Mouse (Mus musculus) embryonic facial prominence, embryonic 13.5 days (tissue): Measurements from ENCODE around the gene 9130019O22Rik. TPM values are rescaled to one million over a fixed set of nuclear protein-coding genes. Genes with fewer than 3 reads are reported as not detected.
"Not testable (repeated sequence)": the region's sequence is repeated elsewhere in the genome, so short reads cannot be mapped to it uniquely, and the experiment has no call there.

Experiments used
- ATAC-seq: fragments of 200-750 bp; cut with Nextera tagmentation; 2 replicates; pipeline ENCODE4 v1.8.0; 2017; ENCODE audit warnings: low read depth; ENCODE audit not compliant: insufficient number of reproducible peaks, insufficient read depth, low FRiP score, low TSS enrichment
- H3K27ac ChIP-seq: fragments of 300-500 bp; sonication (generic); 2 replicates; pipeline ENCODE4 v1.5.1; 2015; ENCODE audit warnings: moderate library complexity, mild to moderate bottlenecking, inconsistent platforms
- H3K27me3 ChIP-seq: fragments of 300-500 bp; sonication (generic); 2 replicates; pipeline ENCODE4 v1.6.1; 2015; ENCODE audit warnings: mild to moderate bottlenecking, inconsistent platforms
- H3K36me3 ChIP-seq: fragments of 300-500 bp; sonication (generic); 2 replicates; pipeline ENCODE4 v1.6.1; 2015; ENCODE audit warnings: mild to moderate bottlenecking, inconsistent platforms
- H3K4me1 ChIP-seq: fragments of 300-500 bp; sonication (generic); 2 replicates; pipeline ENCODE4 v1.6.1; 2015; ENCODE audit warnings: inconsistent platforms
- H3K4me2 ChIP-seq: fragments of 300-500 bp; sonication (generic); 2 replicates; pipeline ENCODE4 v1.6.1; 2015; ENCODE audit warnings: moderate library complexity, mild to moderate bottlenecking, inconsistent platforms
- H3K4me3 ChIP-seq: fragments of 300-500 bp; sonication (generic); 2 replicates; pipeline ENCODE4 v1.5.1; 2015; ENCODE audit warnings: mild to moderate bottlenecking, inconsistent platforms
- H3K9ac ChIP-seq: fragments of 300-500 bp; sonication (generic); 2 replicates; pipeline ENCODE4 v1.6.1; 2015; ENCODE audit warnings: mild to moderate bottlenecking, inconsistent platforms
- H3K9me3 ChIP-seq: fragments of 300-500 bp; sonication (generic); 2 replicates; pipeline ENCODE4 v1.6.1; 2016; ENCODE audit warnings: inconsistent platforms
- WGBS: fragments of 180-500 bp; shearing (Covaris S2); methylation state at CpG from one replicate; pipeline ENCODE4 v1.1.7; 2015; ENCODE audit warnings: mixed read lengths; 5-methylcytosine and 5-hydroxymethylcytosine counted together
- polyA plus RNA-seq: library from polyadenylated mRNA; unstranded; fragments of >200 nt; fragmentation: Nextera tagmentation; extraction: Ambion mirVana; gene quantifications from 2 replicates; pipeline ENCODE4 v1.2.1, GENCODE M21; 2015

9130019O22Rik gene
- polyA plus RNA-seq, 1 experiment from 2014 or later: 5.6 TPM

- no peak overlapping the region for H3K4me2 ChIP-seq
- no peak for ATAC-seq
- H3K36me3 ChIP-seq: peaks cover 8% of the 10 kb centered on the region
- WGBS: 47% methylated on average over 2 of the region's 2 CpGs
- H3K27ac ChIP-seq: no peak overlapping the region
- H3K9ac ChIP-seq: no peak overlapping the region
- H3K9me3 ChIP-seq: peaks cover 6% of the 10 kb centered on the region; the same call in 1 of the 2 replicates
- no peak overlapping the region for H3K4me3 ChIP-seq
- H3K4me1 ChIP-seq: no peaks in the 10 kb centered on the region
- no peaks in the 10 kb centered on the region for H3K27me3 ChIP-seq
Measured at GRCm38 (mm10) chr7:127402980-127403379, 16.0 kb upstream of the 9130019O22Rik start.

GRCm38 (mm10) chr7:127400355-127400754 lies 13.4 kb upstream of the 9130019O22Rik start:
- no peak overlapping the region for H3K9ac ChIP-seq
- H3K4me1 ChIP-seq: no peaks in the 10 kb centered on the region
- peaks cover 6% of the 10 kb centered on the region; the same call in 1 of the 2 replicates for H3K9me3 ChIP-seq
- no peaks in the 10 kb centered on the region for H3K27me3 ChIP-seq
- 61% methylated on average over 3 of the region's 3 CpGs for WGBS
- no peak overlapping the region for H3K4me3 ChIP-seq
- no peak overlapping the region for H3K4me2 ChIP-seq
- no peak for ATAC-seq
- no peak overlapping the region for H3K27ac ChIP-seq
- H3K36me3 ChIP-seq: peaks cover 8% of the 10 kb centered on the region

- peak overlapping the region; percentile 88 for H3K27ac ChIP-seq
- peaks cover 16% of the 10 kb centered on the region for H3K4me1 ChIP-seq
- H3K4me2 ChIP-seq: peak overlapping the region; percentile 78
- H3K4me3 ChIP-seq: peak overlapping the region; percentile 67
- no peaks in the 10 kb centered on the region for H3K9me3 ChIP-seq
- peaks cover 13% of the 10 kb centered on the region for H3K36me3 ChIP-seq
- ATAC-seq: no peak
- 23% methylated on average over 7 of the region's 7 CpGs for WGBS
- peak overlapping the region; percentile 72 for H3K9ac ChIP-seq
- no peaks in the 10 kb centered on the region for H3K27me3 ChIP-seq
Measured at GRCm38 (mm10) chr7:127393944-127394333, 7.0 kb upstream of the 9130019O22Rik start.

- Histone ChIP-seq H3K9ac (peak within 1 kb of the TSS; percentile 89), H3K4me3 (peak within 1 kb of the TSS; percentile 67), H3K4me1 (peaks cover 16% of the 10 kb centered on the region), H3K27ac (peak within 1 kb of the TSS; percentile 88), H3K36me3 (peaks cover 13% of the 10 kb centered on the region), H3K9me3 (no peaks in the 10 kb centered on the region), H3K4me2 (peak within 1 kb of the TSS; percentile 78), H3K27me3 (no peaks in the 10 kb centered on the region)
- ATAC-seq: peak; percentile 87
- WGBS: under 1% methylated on average over 45 of the region's 45 CpGs
Measured at GRCm38 (mm10) chr7:127393157-127393943, 6.4 kb upstream of the 9130019O22Rik start, which contains the start of gene E430018J23Rik. TSS of gene E430018J23Rik (minus strand) at chr7:127393629.

GRCm38 (mm10) chr7:127392251-127392824 lies 5.4 kb upstream of the 9130019O22Rik start:
- peak overlapping the region; percentile 78 for H3K4me2 ChIP-seq
- peaks cover 13% of the 10 kb centered on the region for H3K36me3 ChIP-seq
- H3K4me1 ChIP-seq: peaks cover 16% of the 10 kb centered on the region
- 85% methylated on average over 8 of the region's 8 CpGs for WGBS
- H3K4me3 ChIP-seq: peak overlapping the region; percentile 67
- no peaks in the 10 kb centered on the region for H3K27me3 ChIP-seq
- peak overlapping the region; percentile 89 for H3K9ac ChIP-seq
- H3K27ac ChIP-seq: no peak overlapping the region
- no peak for ATAC-seq
- H3K9me3 ChIP-seq: no peaks in the 10 kb centered on the region

- no peak overlapping the region for H3K9ac ChIP-seq
- peaks cover 16% of the 10 kb centered on the region for H3K4me1 ChIP-seq
- H3K4me3 ChIP-seq: no peak overlapping the region
- H3K27me3 ChIP-seq: no peaks in the 10 kb centered on the region
- 96% methylated on average over 16 of the region's 16 CpGs for WGBS
- H3K36me3 ChIP-seq: peaks cover 13% of the 10 kb centered on the region
- no peak overlapping the region for H3K4me2 ChIP-seq
- H3K9me3 ChIP-seq: no peaks in the 10 kb centered on the region
- ATAC-seq: no peak
- no peak overlapping the region for H3K27ac ChIP-seq
Measured at GRCm38 (mm10) chr7:127391538-127391937, 4.6 kb upstream of the 9130019O22Rik start.

- H3K27me3 ChIP-seq: no peaks in the 10 kb centered on the region
- 72% methylated on average over 7 of the region's 7 CpGs for WGBS
- no peak overlapping the region for H3K4me3 ChIP-seq
- no peaks in the 10 kb centered on the region for H3K9me3 ChIP-seq
- H3K4me1 ChIP-seq: peaks cover 16% of the 10 kb centered on the region
- H3K27ac ChIP-seq: no peak overlapping the region
- peaks cover 17% of the 10 kb centered on the region for H3K36me3 ChIP-seq
- no peak overlapping the region for H3K9ac ChIP-seq
- ATAC-seq: no peak
- H3K4me2 ChIP-seq: no peak overlapping the region
Measured at GRCm38 (mm10) chr7:127390306-127390705, 3.3 kb upstream of the 9130019O22Rik start.

GRCm38 (mm10) chr7:127388201-127388600 lies 1.2 kb upstream of the 9130019O22Rik start:
- not testable (repeated sequence) for H3K27ac ChIP-seq, H3K4me1 ChIP-seq, H3K4me3 ChIP-seq, ATAC-seq, H3K27me3 ChIP-seq, H3K4me2 ChIP-seq, H3K9ac ChIP-seq, H3K9me3 ChIP-seq
- H3K36me3 ChIP-seq: peaks cover 32% of the 10 kb centered on the region

GRCm38 (mm10) chr7:127385560-127385959 lies 1.4 kb downstream of the 9130019O22Rik start:
- H3K4me2 ChIP-seq, ATAC-seq, H3K4me1 ChIP-seq, H3K9ac ChIP-seq, H3K27ac ChIP-seq, H3K27me3 ChIP-seq, H3K4me3 ChIP-seq: not testable (repeated sequence)
- Histone ChIP-seq H3K36me3 (peaks cover 24% of the 10 kb centered on the region), H3K9me3 (peaks cover 10% of the 10 kb centered on the region)
- 95% methylated on average over 4 of the region's 4 CpGs for WGBS

- Histone ChIP-seq H3K9ac (no peak overlapping the region), H3K27ac (no peak overlapping the region), H3K4me1 (0 out of 2 replicates have a peak, but pooled peaks cover 3% of the 10 kb centered on the region), H3K27me3 (no peaks in the 10 kb centered on the region), H3K4me3 (no peak overlapping the region), H3K36me3 (peaks cover 18% of the 10 kb centered on the region), H3K4me2 (no peak overlapping the region), H3K9me3 (0 out of 2 replicates have a peak, but pooled peaks cover 3% of the 10 kb centered on the region)
- no peak for ATAC-seq
- 76% methylated on average over 6 of the region's 6 CpGs for WGBS
Measured at GRCm38 (mm10) chr7:127378310-127378921, 8.6 kb downstream of the 9130019O22Rik start.

GRCm38 (mm10) chr7:127375271-127376245 lies 11.4 kb downstream of the 9130019O22Rik start, which contains the start of gene Zfp747:
TSS of gene Zfp747 (minus strand) at chr7:127376050.
- peaks cover 13% of the 10 kb centered on the region for H3K36me3 ChIP-seq
- peak; percentile 89 for ATAC-seq
- not testable (repeated sequence) for H3K4me1 ChIP-seq, H3K27me3 ChIP-seq, H3K9me3 ChIP-seq
- peak within 1 kb of the TSS; percentile 73 for H3K4me3 ChIP-seq
- peak within 1 kb of the TSS; percentile 72 for H3K4me2 ChIP-seq
- 2% methylated on average over 49 of the region's 49 CpGs for WGBS
- H3K9ac ChIP-seq: peak within 1 kb of the TSS; percentile 83
- H3K27ac ChIP-seq: peak within 1 kb of the TSS; percentile 48; the same call in 1 of the 2 replicates
